Mouse (Mus musculus): ENCODE data around the gene Zbed5.
"Not testable (repeated sequence)": the region's sequence is repeated elsewhere in the genome, so short reads cannot be mapped to it uniquely, and the experiment has no call there.

Gene Zbed5

DNA sequence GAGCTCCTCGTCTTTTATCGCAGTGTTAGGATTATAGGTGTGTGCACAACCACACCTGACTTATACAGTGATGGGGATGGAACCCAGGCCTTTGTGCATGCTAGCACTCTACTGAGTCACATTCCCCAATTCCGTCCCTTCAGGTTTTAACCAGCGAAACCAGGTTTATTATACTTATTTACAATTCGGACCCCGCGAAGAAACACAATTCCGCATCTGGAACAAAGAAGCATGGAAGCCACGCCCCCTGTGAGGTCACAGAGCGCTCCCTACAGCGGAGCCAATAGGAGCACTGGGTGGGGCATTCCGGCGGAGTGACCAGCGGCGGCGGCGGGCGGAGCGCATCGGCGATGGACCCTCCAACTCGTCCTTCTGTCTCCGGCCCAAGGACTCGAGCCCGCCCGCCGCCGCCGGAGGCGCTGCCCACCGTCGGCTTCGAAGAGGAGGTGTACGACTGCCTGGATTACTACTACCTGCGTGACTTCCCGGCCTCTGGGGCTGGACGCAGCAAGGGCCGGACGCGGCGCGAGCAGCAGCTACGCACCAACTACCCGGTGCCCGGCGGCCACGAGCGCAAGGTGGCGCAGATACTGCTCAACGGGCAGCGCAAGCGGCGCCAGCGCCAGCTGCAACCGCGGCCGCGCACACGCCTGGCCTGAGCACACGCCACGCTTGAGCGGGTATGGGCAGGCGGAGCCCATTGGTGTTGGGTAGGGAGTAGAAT is 12.9 kb downstream of the Zbed5 start, which contains the start of gene Nupr1l:
Gene Nupr1l (plus strand): TSS at position 299 of the 724 bp plus-strand sequence.
- peak; percentile 73 to 86 for DNase-seq (ENCODE audit: low spot score in 2 of 2)

DNA sequence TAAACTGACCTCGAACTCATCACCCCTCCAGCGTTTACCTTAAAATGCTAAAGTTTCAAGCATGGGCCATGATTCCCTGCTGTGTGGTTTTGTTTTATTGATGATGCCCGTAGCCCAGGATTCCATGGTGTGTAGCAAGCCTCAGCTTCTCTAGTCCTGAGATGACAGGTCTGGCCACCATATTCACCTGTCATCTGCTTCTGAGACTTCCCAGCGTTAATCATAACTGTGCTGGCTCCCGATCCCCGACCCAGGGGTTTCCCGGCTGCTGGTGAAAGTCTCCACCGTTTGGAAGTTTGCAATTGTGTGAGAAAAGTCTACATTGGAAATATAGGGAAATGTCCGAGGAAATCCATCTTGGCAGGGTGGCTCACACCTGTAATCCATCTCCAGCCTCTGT is 13.6 kb downstream of the Zbed5 start:
- no peak for DNase-seq (ENCODE audit: low spot score in 2 of 2)

- no peak for DNase-seq (ENCODE audit: low spot score in 2 of 2)
These were observed 14.1 kb downstream of the Zbed5 start for GRCm38 (mm10) chr5:129909591-129909990.

DNA sequence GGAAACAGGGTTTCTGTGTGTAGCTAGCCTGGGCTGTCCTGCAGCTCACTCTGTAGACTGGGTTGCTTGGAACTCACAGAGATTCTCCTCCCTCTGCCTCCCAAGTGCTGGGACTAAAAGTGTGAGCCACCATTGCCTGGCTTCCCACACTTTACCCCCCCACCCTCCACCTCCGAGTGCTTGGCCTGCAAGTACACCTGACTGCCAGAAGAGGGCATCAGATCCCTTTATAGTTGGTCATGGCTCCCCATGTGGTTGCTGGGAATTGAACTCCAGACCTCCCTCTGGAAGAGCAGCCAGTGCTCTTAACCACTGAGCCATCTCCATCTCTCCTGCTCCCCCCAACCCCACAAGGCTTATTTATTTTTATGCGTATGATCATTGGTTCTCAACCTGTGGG is 18.5 kb downstream of the Zbed5 start:
- no peak for DNase-seq (ENCODE audit: low spot score in 2 of 2)

GRCm38 (mm10) chr5:129915491-129915890 is 20.0 kb downstream of the Zbed5 start:
- DNase-seq (ENCODE audit: low spot score in 2 of 2) = not testable (repeated sequence)

DNA sequence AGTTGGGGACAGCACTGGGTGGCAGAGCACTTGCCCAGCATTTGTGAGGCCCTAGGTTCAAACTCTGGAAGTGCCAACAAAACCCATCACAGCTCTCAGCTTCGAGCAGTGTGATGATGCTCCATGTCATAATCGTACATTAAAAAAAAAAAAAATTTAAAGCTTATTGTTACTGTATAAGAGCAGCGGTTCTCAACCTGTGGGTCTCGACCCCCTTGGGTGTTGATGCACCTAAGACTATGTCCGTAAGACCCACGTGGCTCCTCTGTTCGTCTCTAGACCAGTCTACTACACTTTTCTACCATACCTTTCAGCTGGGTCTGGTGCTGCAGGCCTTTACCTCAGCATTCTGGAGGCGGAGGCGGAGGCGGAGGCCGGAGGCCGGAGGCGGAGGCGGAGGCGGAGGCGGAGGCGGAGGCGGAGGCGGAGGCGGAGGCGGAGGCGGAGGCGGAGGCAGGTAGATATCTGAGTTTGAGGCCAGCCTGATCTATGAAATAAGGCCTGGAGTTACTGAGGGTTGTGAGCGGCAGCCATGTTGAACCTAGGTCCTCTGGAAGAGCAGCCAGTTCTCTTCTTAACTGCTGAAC is 22.6 kb downstream of the Zbed5 start:
- no peak for DNase-seq (ENCODE audit: low spot score in 2 of 2)

- DNase-seq (ENCODE audit: low spot score in 2 of 2) = no peak
These were observed 23.2 kb downstream of the Zbed5 start for GRCm38 (mm10) chr5:129918752-129919151.

GRCm38 (mm10) chr5:129919320-129919719 is 23.8 kb downstream of the Zbed5 start:
- DNase-seq (ENCODE audit: low spot score in 2 of 2) = no peak

GRCm38 (mm10) chr5:129921972-129922371 is 26.4 kb downstream of the Zbed5 start:
- no peak for DNase-seq (ENCODE audit: low spot score in 2 of 2)

- no peak for DNase-seq (ENCODE audit: low spot score in 2 of 2)
These were observed 29.4 kb downstream of the Zbed5 start for GRCm38 (mm10) chr5:129924820-129925452.

GRCm38 (mm10) chr5:129925933-129926332 is 30.4 kb downstream of the Zbed5 start:
- no peak for DNase-seq (ENCODE audit: low spot score in 2 of 2)

- DNase-seq (ENCODE audit: low spot score in 2 of 2) = no peak
These were observed 34.7 kb downstream of the Zbed5 start for GRCm38 (mm10) chr5:129929924-129930855.

GRCm38 (mm10) chr5:129936941-129937340 is 41.4 kb downstream of the Zbed5 start:
- DNase-seq (ENCODE audit: low spot score in 2 of 2) = no peak

DNA sequence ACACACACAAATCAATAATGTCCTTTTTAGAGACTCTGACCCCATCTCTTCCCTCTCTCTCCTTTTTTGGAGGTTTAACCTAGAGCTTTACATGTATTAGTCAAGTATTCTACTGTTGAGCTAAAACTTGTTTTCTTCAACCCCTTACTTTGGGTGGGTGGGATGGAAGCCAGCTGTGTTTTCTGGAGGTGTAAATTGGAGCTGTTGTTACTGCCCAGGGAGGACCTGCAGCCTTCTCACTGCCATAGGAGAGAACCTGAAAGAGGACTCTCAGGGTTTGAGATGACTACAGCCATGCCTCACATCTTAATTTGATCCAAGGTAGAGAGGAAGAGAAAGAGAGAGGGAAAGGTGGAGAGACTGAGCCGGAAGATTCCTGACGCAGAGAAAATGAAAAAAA is 44.8 kb downstream of the Zbed5 start:
- DNase-seq (ENCODE audit: low spot score in 2 of 2) = no peak

DNA sequence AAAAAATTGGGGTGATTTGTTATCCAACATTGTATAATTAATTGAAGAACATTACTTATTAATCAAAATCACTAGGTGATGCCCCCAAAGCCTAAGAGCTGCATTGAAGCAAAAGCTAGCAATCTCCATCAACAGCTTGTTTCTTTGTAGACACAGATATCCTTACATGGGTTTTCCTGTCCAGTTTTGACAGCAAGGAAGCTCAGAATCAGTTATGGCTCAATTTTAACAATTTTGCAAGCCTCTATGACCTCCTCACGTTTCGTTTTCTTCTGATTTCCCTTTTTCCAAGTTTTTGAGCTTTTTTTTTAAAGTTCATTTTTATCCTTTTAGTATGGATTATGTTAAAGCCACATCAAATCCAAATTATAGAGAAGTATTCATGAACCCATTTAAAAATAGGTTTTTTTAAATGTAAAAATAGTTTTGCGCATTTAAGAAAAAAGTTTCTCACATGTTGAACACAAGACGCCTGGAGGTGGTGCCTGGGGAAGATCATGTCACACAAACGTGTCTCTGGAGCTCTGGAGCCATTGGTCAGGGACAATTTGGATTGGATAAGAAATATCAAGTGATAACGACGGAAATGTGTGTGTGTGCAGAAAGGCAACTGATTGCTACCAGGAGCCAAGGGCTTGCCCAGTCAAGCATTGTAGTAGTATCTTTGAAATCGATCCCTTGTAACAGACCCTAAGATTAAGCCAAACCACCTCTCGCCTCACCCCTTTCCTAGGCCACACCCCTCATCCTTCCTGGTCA is 45.4 kb downstream of the Zbed5 start:
- DNase-seq (ENCODE audit: low spot score in 2 of 2) = no peak

GRCm38 (mm10) chr5:129941495-129942045 is 46.0 kb downstream of the Zbed5 start, which contains the start of gene Vkorc1l1:
Gene Vkorc1l1, plus strand, starts transcription at chr5:129941970.
- peak; percentile 97 for DNase-seq (ENCODE audit: low spot score in 2 of 2)

- DNase-seq (ENCODE audit: low spot score in 2 of 2) = peak; percentile 13 to 18
These were observed 46.8 kb downstream of the Zbed5 start for GRCm38 (mm10) chr5:129942073-129942939.

GRCm38 (mm10) chr5:129943402-129943801 is 47.9 kb downstream of the Zbed5 start:
- DNase-seq (ENCODE audit: low spot score in 2 of 2) = no peak

GRCm38 (mm10) chr5:129947528-129948033 is 52.1 kb downstream of the Zbed5 start:
- DNase-seq (ENCODE audit: low spot score in 2 of 2) = no peak

Data from frontal cortex, postnatal 14 days (tissue).